Mouse (Mus musculus) adrenal gland, adult 2 months (tissue): ENCODE measurements around the gene Hykk. TPM values are rescaled to one million over a fixed set of nuclear protein-coding genes. Genes with fewer than 3 reads are reported as not detected.

Experiments used
- DNase-seq: peaks from one replicate; pipeline ENCODE4 v3.0.0; 2021
- polyA plus RNA-seq: library from polyadenylated mRNA; depleted of rRNA; stranded (reverse); fragments of >200 nt; gene quantifications from 2 replicates; pipeline ENCODE4 v1.2.3, GENCODE M21; 2012; rRNA removed
- total RNA-seq, 2 experiments: library from RNA; stranded (reverse); gene quantifications; 2 replicates each; pipeline ENCODE4 v1.2.3; 2021

Hykk gene
- total and polyA plus RNA-seq, 3 experiments: 0.61 to 2.5 (median 1.5) TPM

- peak; percentile 26 for DNase-seq
These were observed 64.5 kb downstream of the Hykk start for GRCm38 (mm10) chr9:54981291-54982191.

GRCm38 (mm10) chr9:54982401-54982800, 65.3 kb downstream of the Hykk start:
- no peak for DNase-seq

- no peak for DNase-seq
These were observed 73.3 kb downstream of the Hykk start for GRCm38 (mm10) chr9:54990362-54990761.

GRCm38 (mm10) chr9:54994381-54994780, 77.3 kb downstream of the Hykk start:
- no peak for DNase-seq

GRCm38 (mm10) chr9:54995645-54996044, 78.6 kb downstream of the Hykk start:
- no peak for DNase-seq

Other genes starting within 250 kb of the Hykk start
- gene Dnaja4, start 218.4 kb upstream of the Hykk start, total RNA-seq: 10 to 100 TPM; 22.1 to 27.4 TPM
- gene Dnaja4, start 218.4 kb upstream of the Hykk start, polyA plus RNA-seq: 7.2 and 8.6 TPM in 2 replicates
- 10 to 100 TPM; 57.4 to 62.8 TPM for gene Wdr61, start 182.8 kb upstream of the Hykk start, total RNA-seq
- gene Wdr61, start 182.8 kb upstream of the Hykk start, polyA plus RNA-seq: 10.4 and 10.5 TPM in 2 replicates
- 10 to 100 TPM in 1 of 2 experiments, 1 to 10 TPM in 1; 9.1 to 13.6 TPM for gene Crabp1, start 152.5 kb upstream of the Hykk start, total RNA-seq
- gene Crabp1, start 152.5 kb upstream of the Hykk start, polyA plus RNA-seq: 19.9 and 30.1 TPM in 2 replicates
- gene Ireb2, start 53.5 kb upstream of the Hykk start, total RNA-seq: 10 to 100 TPM; 40.9 to 41.5 TPM
- gene Ireb2, start 53.5 kb upstream of the Hykk start, polyA plus RNA-seq: 1.0 and 1.5 TPM in 2 replicates
- 100 to 1,000 TPM; 167 to 183 TPM for gene Psma4, start 33.5 kb downstream of the Hykk start, total RNA-seq
- gene Psma4, start 33.5 kb downstream of the Hykk start, polyA plus RNA-seq: 12.8 and 15.1 TPM in 2 replicates
- gene AY074887, start 33.7 kb downstream of the Hykk start, total RNA-seq: not detected
- not detected in 2 replicates for gene AY074887, start 33.7 kb downstream of the Hykk start, polyA plus RNA-seq
- gene Chrna5, start 63.6 kb downstream of the Hykk start, total RNA-seq: 1 to 10 TPM in 1 of 2 experiments, under 1 TPM in 1; 0.63 to 1.2 TPM
- 0.09 and 0.12 TPM in 2 replicates for gene Chrna5, start 63.6 kb downstream of the Hykk start, polyA plus RNA-seq
- 10 to 100 TPM; 16.7 to 22.7 TPM for gene Chrna3, start 109.3 kb downstream of the Hykk start, total RNA-seq
- 8.6 and 16.0 TPM in 2 replicates for gene Chrna3, start 109.3 kb downstream of the Hykk start, polyA plus RNA-seq
- gene Chrnb4, start 131.5 kb downstream of the Hykk start, total RNA-seq: 10 to 100 TPM in 1 of 2 experiments, 1 to 10 TPM in 1; 9.7 to 15.3 TPM
- gene Chrnb4, start 131.5 kb downstream of the Hykk start, polyA plus RNA-seq: 5.5 and 10.6 TPM in 2 replicates
- 10 to 100 TPM; 52.7 to 62.9 TPM for gene Ube2q2, start 231.6 kb downstream of the Hykk start, total RNA-seq
- gene Ube2q2, start 231.6 kb downstream of the Hykk start, polyA plus RNA-seq: 28.8 and 35.3 TPM in 2 replicates